Mouse (Mus musculus) midbrain, postnatal 0 days (tissue): Measurements from ENCODE around the gene Xbp1. TPM values are rescaled to one million over a fixed set of nuclear protein-coding genes. Genes with fewer than 3 reads are reported as not detected.

Source experiments
- ATAC-seq: fragments of 200-750 bp; cut with Nextera tagmentation; 2 replicates; pipeline ENCODE4 v1.8.0; 2017; ENCODE audit warnings: moderate number of reproducible peaks, mild to moderate bottlenecking, moderate TSS enrichment, moderate library complexity; ENCODE audit not compliant: low FRiP score
- DNase-seq: peaks from one replicate; pipeline ENCODE4 v3.0.0-alpha.2; 2015; ENCODE audit warnings: low spot score
- H3K27ac ChIP-seq: fragments of 300-500 bp; sonication (generic); 2 replicates; pipeline ENCODE4 v1.5.1; 2014; ENCODE audit warnings: low read depth, mild to moderate bottlenecking, low read length, mixed read lengths
- H3K27me3 ChIP-seq: fragments of 300-500 bp; sonication (generic); 2 replicates; pipeline ENCODE4 v1.6.1; 2014; ENCODE audit warnings: low read length, control low read depth, mixed read lengths; ENCODE audit not compliant: insufficient read depth
- H3K36me3 ChIP-seq: fragments of 300-500 bp; sonication (generic); 2 replicates; pipeline ENCODE4 v1.6.1; 2014; ENCODE audit warnings: low read length, control low read depth, mixed read lengths; ENCODE audit not compliant: insufficient read depth
- H3K4me1 ChIP-seq: fragments of 300-500 bp; sonication (generic); 2 replicates; pipeline ENCODE4 v1.6.1; 2014; ENCODE audit warnings: mild to moderate bottlenecking, control low read depth, antibody characterized with exemption, low read length, mixed read lengths; ENCODE audit not compliant: insufficient read depth
- H3K4me2 ChIP-seq: fragments of 300-500 bp; sonication (generic); 2 replicates; pipeline ENCODE4 v1.6.1; 2014; ENCODE audit warnings: low read depth, mild to moderate bottlenecking, low read length, mixed read lengths; ENCODE audit not compliant: poor library complexity, severe bottlenecking
- H3K4me3 ChIP-seq: fragments of 300-500 bp; sonication (generic); 2 replicates; pipeline ENCODE4 v1.5.1; 2014; ENCODE audit warnings: low read depth, mild to moderate bottlenecking, low read length, moderate library complexity
- H3K9ac ChIP-seq: fragments of 300-500 bp; sonication (generic); replicated peaks from 2 replicates; pipeline ENCODE4 v1.6.1; 2014; ENCODE audit warnings: mild to moderate bottlenecking, low read length, moderate library complexity, mixed read lengths; ENCODE audit not compliant: poor library complexity, severe bottlenecking
- H3K9me3 ChIP-seq: fragments of 300-500 bp; sonication (generic); 2 replicates; pipeline ENCODE4 v1.6.1; 2016; ENCODE audit warnings: low read length, control low read depth
- CTCF ChIP-seq: IDR thresholded peaks from 2 replicates; pipeline ENCODE4 v1.5.1; 2016; ENCODE audit warnings: antibody characterized with exemption, mild to moderate bottlenecking
- WGBS: fragments of 180-500 bp; shearing (Covaris S2); extraction: QIAGEN DNeasy Blood & Tissue Kit; methylation state at CpG from one replicate; pipeline ENCODE4 v1.1.7; 2014; 5-methylcytosine and 5-hydroxymethylcytosine counted together
- polyA plus RNA-seq: library from polyadenylated mRNA; unstranded; fragments of >200 nt; fragmentation: Nextera tagmentation; extraction: Ambion mirVana; gene quantifications from 2 replicates; pipeline ENCODE4 v1.2.1, GENCODE M21; 2015
- total RNA-seq: library from RNA; depleted of rRNA; stranded (reverse); fragments of >200 nt; gene quantifications from 2 replicates; pipeline ENCODE4 v1.2.3, GENCODE M21; 2014

Gene Xbp1
- total and polyA plus RNA-seq, 2 experiments from 2014 or later = 97.4 to 120 TPM

DNA sequence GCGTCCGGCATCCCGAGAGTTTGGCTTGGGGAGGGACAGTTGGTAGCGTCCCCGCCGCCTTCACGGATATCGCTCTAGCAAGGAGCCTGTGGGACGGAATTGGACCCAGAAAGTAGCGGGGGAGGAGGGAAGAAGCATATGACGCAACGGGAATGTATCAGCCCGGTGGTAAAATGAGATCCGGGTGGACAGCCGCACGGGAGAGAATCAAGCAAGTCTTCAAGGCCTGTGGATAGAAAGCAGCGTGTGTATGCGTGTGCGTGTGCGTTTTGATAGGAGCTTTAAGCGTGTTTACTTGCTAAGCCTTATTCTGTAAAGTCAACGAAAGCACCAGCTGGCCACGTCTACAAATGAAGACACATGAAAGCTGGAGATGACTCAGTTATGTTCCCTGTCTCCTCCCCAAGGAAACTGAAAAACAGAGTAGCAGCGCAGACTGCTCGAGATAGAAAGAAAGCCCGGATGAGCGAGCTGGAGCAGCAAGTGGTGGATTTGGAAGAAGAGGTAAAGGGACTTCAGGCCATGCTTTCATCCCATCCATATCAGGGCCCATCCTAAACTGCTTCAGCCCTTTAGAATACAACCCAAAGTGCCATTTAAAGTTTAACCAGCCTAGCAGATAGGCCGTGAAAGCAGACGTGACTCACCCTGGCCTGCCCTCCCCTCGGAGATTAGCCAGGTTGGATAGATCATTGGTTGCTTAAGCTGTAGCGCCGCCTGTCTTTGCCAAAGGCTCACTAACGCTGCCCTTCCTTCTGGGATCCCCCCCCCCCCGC, 1.2 kb downstream of the Xbp1 start:
- H3K9me3 ChIP-seq = no peaks in the 10 kb centered on the region
- peaks cover 7% of the 10 kb centered on the region; the same call in 1 of the 2 replicates for H3K4me1 ChIP-seq
- H3K4me3 ChIP-seq = peak overlapping the region; percentile 95
- H3K27me3 ChIP-seq = no peaks in the 10 kb centered on the region
- peak; percentile 35 for ATAC-seq
- H3K36me3 ChIP-seq = peaks cover 27% of the 10 kb centered on the region
- peak overlapping the region; percentile 95 for H3K27ac ChIP-seq
- TF ChIP-seq CTCF = peak; percentile 71
- WGBS = 0% methylated on average over 33 of the region's 34 CpGs
- H3K9ac ChIP-seq = peak overlapping the region; percentile 100
- H3K4me2 ChIP-seq = peak overlapping the region; percentile 66
- peak; percentile 76 for DNase-seq

DNA sequence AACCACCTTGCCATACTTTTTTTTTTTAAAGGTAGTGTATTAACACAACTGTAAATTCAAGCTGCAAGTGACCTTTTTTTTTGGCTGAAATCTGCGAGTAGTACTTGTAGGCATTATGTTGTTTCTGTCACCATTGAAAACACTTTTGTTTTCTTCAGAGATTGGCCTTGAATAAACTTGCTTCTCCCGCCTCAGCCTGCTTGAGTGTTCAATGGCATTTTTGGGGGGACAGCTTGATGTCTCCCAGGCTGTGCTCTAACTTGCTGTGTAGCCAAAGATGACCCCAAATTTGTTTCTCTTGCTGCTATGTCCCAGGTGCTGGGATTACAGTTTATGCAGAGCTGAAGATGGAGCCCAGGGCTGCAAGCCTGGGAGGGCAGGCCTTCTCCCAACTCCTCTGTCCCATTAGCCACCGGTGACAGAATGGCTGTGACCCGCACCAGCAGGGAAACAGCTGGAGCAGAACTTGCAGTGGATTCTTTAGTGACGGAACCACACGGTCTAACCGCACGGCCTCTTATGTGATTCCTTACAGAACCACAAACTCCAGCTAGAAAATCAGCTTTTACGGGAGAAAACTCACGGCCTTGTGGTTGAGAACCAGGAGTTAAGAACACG, 2.4 kb downstream of the Xbp1 start:
- Histone ChIP-seq H3K9ac (0 out of 2 replicates have a peak overlapping the region, but pooled peaks have one; percentile 19), H3K36me3 (peaks cover 27% of the 10 kb centered on the region), H3K27me3 (no peaks in the 10 kb centered on the region), H3K4me3 (peak overlapping the region; percentile 95; the same call in 1 of the 2 replicates), H3K27ac (no peak overlapping the region), H3K9me3 (no peaks in the 10 kb centered on the region), H3K4me1 (peaks cover 7% of the 10 kb centered on the region; the same call in 1 of the 2 replicates), H3K4me2 (peak overlapping the region; percentile 66)
- ATAC-seq (no peak), DNase-seq (no peak)
- no peak for TF ChIP-seq CTCF
- WGBS = 92% methylated on average over 11 of the region's 11 CpGs

DNA sequence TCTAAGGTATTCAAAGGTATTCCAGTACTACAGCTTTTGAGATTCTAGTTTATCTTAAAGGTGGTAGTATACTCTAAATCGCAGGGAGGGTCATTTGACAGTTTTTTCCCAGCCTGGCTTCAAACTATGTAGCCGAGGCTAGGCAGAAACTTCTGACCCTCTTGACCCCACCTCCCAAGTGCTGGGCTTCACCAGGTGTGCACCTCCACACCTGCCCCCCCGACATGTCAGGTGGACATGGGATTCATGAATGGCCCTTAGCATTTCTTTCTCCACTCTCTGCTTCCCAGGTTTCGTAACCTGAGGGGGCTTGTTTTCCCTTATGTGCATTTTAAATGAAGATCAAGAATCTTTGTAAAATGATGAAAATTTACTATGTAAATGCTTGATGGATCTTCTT, 5.0 kb downstream of the Xbp1 start:
- TF ChIP-seq CTCF = no peak
- H3K9ac ChIP-seq = no peak overlapping the region
- no peaks in the 10 kb centered on the region for H3K9me3 ChIP-seq
- no peak overlapping the region for H3K4me3 ChIP-seq
- no peaks in the 10 kb centered on the region for H3K27me3 ChIP-seq
- peaks cover 36% of the 10 kb centered on the region for H3K36me3 ChIP-seq
- ATAC-seq (no peak), DNase-seq (no peak)
- peaks cover 7% of the 10 kb centered on the region; the same call in 1 of the 2 replicates for H3K4me1 ChIP-seq
- no peak overlapping the region for H3K27ac ChIP-seq
- 89% methylated on average over 4 of the region's 4 CpGs for WGBS
- no peak overlapping the region for H3K4me2 ChIP-seq

DNA sequence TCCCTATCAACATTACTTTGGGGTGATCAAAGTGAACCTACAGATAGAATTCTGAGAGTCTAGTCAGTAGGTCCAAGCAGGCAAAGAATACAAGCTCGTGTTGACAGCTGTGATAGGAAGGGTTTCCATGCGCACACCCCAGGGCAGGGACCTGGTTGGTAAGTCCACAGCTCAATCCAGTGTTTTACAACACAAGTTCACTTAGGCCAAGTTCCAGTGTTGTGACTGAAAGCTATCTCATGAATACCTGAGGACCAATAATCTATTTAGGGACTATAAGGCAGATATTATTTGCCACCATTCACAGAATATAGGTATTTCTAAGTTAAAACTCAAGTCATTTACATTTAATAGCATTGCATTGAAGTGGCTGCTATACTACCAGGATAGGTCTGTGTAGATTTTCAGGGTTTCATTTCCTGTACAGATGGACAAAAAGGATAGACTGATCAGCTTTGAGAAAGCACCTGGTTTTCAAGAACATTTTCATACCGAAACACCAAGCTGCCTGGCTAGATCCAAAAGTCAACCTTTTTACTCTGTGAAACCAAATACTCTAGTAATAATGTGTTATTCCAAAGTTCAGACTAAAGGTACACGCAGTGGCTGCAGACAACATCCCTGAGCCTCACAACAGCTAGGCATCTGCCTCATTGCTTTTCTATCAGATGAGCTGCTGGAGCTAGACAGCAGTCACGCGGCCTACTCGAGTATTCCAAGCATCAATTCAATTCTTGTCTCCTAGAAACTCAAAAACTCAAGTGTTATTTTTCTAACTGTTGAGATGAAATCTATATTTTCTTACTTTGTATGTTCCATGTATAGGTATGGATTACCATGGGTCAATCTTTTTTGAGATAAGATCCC, 6.3 kb downstream of the Xbp1 start:
- Histone ChIP-seq H3K4me2 (no peak overlapping the region), H3K9me3 (no peaks in the 10 kb centered on the region), H3K27ac (no peak overlapping the region), H3K27me3 (no peaks in the 10 kb centered on the region), H3K36me3 (peaks cover 47% of the 10 kb centered on the region), H3K4me1 (peaks cover 7% of the 10 kb centered on the region; the same call in 1 of the 2 replicates), H3K9ac (no peak overlapping the region), H3K4me3 (no peak overlapping the region)
- 92% methylated on average over 7 of the region's 7 CpGs for WGBS
- DNase-seq (no peak), ATAC-seq (no peak)
- no peak for TF ChIP-seq CTCF

DNA sequence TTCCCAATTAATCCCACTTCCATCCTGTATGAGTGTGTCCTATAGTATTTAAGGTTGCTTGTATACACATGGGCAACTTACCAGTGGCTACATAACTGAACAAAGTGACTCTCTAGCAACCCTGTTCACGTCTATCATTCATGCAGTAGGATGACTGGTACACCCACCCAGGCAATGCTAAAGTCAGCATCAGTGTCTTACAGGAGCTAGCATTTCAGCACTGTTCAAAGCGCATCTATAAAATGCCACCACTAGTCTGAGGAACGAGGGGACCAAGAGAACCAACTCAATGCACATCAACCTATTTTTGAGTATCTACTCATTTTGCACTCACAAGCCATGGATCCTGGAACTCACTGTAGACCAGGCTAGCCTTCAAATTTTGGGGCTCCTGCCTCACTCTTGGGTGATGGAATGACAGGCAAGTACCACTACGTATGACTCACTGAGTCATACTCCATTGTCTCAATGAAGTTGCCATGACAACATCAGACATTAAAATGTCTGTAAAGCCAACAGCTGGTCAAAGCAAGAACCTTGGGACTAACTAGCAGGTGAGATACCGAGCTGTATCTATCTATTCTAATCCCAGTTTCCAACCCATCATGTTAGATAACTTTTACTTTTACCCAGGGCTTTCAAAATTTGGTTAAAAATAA, 7.5 kb downstream of the Xbp1 start:
- H3K27me3 ChIP-seq = no peaks in the 10 kb centered on the region
- no peak overlapping the region for H3K9ac ChIP-seq
- DNase-seq (no peak), ATAC-seq (no peak)
- no peak overlapping the region for H3K4me3 ChIP-seq
- H3K36me3 ChIP-seq = peaks cover 55% of the 10 kb centered on the region
- TF ChIP-seq CTCF = no peak
- 82% methylated on average over 5 of the region's 5 CpGs for WGBS
- H3K4me1 ChIP-seq = peaks cover 5% of the 10 kb centered on the region; the same call in 1 of the 2 replicates
- no peaks in the 10 kb centered on the region for H3K9me3 ChIP-seq
- H3K27ac ChIP-seq = no peak overlapping the region
- no peak overlapping the region for H3K4me2 ChIP-seq
